Mouse (Mus musculus) c-Kit-negative CD71-positive TER-119-positive erythroid progenitor cells, embryonic 14.5 days (primary cell): ENCODE data around the gene Parp3.

Experiments
- DNase-seq: peaks from one replicate; pipeline ENCODE4 v3.0.0-alpha.2; 2013; ENCODE audit warnings: low read depth, low spot score

Gene Parp3

GRCm38 (mm10) chr9:106428719-106429220 lies 48.0 kb downstream of the Parp3 start:
- DNase-seq: no peak

- peak; percentile 57 for DNase-seq
Observed at GRCm38 (mm10) chr9:106421865-106422160, 54.9 kb downstream of the Parp3 start.

DNA sequence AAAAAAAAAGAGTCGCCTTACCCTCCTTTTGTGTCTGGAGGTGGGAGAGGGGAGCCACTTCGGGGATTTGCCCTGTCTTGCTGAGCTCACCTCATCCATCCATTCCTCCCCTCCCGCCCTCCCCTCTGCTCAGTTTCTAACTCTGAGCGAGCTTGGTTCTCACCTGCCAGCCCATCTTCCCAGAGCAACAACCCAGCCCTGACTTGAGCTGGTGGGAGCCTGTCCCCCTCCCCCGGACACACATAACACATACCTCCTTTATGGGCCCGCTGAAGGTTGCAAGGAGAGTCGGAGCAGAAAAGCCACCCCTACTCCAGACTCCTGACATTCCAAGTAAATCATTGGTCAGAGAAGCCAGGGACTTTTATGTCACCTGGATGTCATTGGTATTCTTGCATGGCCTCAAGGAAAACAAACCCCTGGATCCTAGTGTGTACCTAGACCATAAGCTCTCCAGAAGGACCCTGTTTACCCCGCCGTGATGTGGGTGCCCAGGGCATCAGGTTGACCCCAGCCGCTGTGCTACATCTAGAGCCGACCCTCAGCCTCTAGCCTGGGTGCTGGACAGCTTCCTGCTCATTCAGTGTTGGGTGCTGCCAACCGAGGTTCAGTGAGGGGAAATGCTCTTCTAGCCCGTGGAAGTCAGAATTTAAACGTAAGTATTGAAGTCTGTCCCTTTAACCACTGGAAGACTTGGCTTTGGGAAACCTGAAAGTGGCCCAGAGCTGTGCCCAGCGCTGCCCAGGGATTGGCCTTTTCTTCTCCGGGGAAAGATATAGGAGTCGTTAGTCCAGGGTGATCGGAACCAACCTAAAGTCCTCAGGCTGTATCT lies 55.5 kb downstream of the Parp3 start:
- no peak for DNase-seq

DNA sequence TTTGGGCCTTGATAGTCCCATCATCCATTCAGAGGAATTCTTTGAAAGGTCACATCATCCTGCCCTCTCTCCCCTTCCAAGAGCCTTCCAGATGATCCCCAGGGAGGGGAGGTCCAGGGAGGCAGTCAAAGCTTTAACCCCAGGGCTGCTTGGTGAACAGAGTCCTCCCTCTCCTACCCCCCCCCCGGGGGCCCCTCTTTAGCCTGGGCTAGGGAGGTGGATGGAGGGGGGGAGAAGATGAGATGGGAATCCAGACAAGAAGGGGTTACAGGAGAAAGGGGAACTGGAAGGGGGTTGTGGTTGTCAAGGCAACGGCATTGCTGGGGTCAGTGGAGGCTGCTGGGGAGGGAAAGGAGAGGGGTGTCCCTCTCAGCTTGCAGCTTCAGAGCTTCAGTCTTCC lies 56.1 kb downstream of the Parp3 start:
- DNase-seq: no peak
